Mouse (Mus musculus): Measurements from ENCODE around the gene Pramel3.
"Not testable (repeated sequence)": the region's sequence is repeated elsewhere in the genome, so short reads cannot be mapped to it uniquely, and the experiment has no call there.

The Pramel3 gene

DNA sequence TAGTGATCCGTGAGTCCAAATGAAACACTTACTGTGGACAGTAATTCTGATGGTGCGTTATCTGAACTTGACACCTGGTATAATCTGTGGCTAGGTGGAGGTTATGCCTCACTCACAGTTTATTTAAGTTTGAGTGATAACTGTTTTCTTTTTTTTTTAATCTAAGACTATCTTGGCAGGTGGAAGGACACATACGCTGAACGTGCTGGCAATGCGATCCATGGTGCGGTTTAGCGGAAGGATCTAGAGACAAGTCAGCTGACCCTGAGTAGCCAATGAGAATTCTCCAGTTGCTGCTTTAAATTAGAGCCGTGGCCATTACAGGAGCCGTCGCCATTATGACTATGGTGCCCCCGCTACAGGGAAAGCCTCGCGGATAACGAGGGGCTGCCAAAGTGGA is at the start of gene Pramel3:
Pramel3 (plus strand) TSS at position 301 of the 400 bp plus-strand sequence.
- DNase-seq, result not testable (repeated sequence)

DNA sequence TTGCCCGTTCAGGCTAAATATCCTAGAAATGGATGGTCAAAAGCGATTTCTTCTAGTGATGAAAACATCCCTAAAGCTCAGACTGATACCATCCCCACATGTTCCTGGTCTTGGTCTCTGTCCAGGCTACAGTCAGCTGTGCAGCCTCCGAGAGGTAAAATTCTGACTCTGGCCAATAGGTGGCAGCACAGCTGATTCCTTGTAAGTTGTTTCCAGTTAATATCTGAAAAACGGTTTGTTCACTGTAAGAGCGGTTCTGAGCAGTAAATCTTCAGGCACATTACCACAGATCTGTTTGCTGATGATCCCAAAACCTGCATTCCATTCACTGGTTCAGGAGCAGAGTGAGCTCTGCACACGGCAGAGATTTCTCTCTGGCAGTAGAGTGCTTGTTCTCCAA is 58.6 kb downstream of the Pramel3 start:
- DNase-seq, result not testable (repeated sequence)

DNA sequence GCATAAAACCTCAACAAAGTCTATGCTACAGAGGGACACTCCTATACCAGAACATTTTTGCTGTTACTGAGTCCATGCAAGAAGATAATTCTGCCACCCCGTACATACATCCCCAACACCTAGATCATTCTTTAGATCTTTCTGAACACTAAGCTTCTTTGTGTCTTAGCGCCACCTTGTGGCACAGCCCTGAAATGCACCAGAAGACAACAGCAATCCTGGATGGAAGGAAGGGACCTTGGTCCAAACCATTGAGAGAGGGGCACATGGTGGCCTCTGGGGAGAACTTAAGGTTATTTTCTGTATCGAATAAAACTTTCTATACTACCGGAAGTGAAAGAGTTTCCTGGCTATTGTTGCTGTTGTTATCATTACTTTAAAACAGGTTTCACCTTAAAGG is 59.8 kb downstream of the Pramel3 start:
- DNase-seq, result not testable (repeated sequence)

Measured in cerebellum, adult 11 months (tissue).